Mouse (Mus musculus): ENCODE measurements around the gene Col12a1.

- TF ChIP-seq MAFK (IDR thresholded peaks at IDR 0.05; ENCODE audit: insufficient read depth, low read depth, low read length) (no peak), HCFC1 (IDR thresholded peaks at IDR 0.05; ENCODE audit: borderline replicate concordance, insufficient read depth, low read length) (no peak), ZNF384 (IDR thresholded peaks at IDR 0.05; ENCODE audit: low read depth, low read length) (no peak), CHD2 (IDR thresholded peaks at IDR 0.05; ENCODE audit: low read depth, low read length) (no peak), ZC3H11A (IDR thresholded peaks at IDR 0.05; ENCODE audit: borderline replicate concordance, low read depth, low read length) (no peak)
Observed at GRCm38 (mm10) chr9:79735608-79736007, 17.0 kb upstream of the Col12a1 start.
